Mouse (Mus musculus) spleen, adult 18-20 months (tissue): ENCODE results near the gene Hal.

Experiments
- DNase-seq, 2 experiments: peaks; one replicate each; pipeline ENCODE4 v3.0.0; 2022; ENCODE audit warnings: mixed read lengths in 2 of 2

Hal gene

GRCm38 (mm10) chr10:93488066-93488827 is at the start of gene Hal:
Gene Hal (plus strand): TSS chr10:93488768.
- no peak for DNase-seq

- DNase-seq, result no peak
Observed at GRCm38 (mm10) chr10:93441501-93441900, 47.1 kb upstream of the Hal start.

- DNase-seq, result no peak
Observed at GRCm38 (mm10) chr10:93442183-93442582, 46.4 kb upstream of the Hal start.

- DNase-seq, result no peak
Observed at GRCm38 (mm10) chr10:93444407-93444806, 44.2 kb upstream of the Hal start.

GRCm38 (mm10) chr10:93447398-93447797 is 41.2 kb upstream of the Hal start:
- no peak for DNase-seq

- no peak for DNase-seq
Observed at GRCm38 (mm10) chr10:93454652-93455014, 33.9 kb upstream of the Hal start.

GRCm38 (mm10) chr10:93460106-93460505 is 28.5 kb upstream of the Hal start:
- DNase-seq, result no peak

- no peak for DNase-seq
Observed at GRCm38 (mm10) chr10:93462692-93463382, 25.7 kb upstream of the Hal start.

GRCm38 (mm10) chr10:93463611-93464010 is 25.0 kb upstream of the Hal start:
- DNase-seq, result no peak

GRCm38 (mm10) chr10:93467259-93467658 is 21.3 kb upstream of the Hal start:
- DNase-seq, result no peak

GRCm38 (mm10) chr10:93467791-93468190 is 20.8 kb upstream of the Hal start:
- DNase-seq, result no peak

GRCm38 (mm10) chr10:93471415-93471814 is 17.2 kb upstream of the Hal start:
- DNase-seq, result peak; percentile 66 to 84

- no peak for DNase-seq
Observed at GRCm38 (mm10) chr10:93484511-93484910, 4.1 kb upstream of the Hal start.

- peak in 1 of 2 experiments; percentile 40 for DNase-seq
Observed at GRCm38 (mm10) chr10:93485055-93485691, 3.4 kb upstream of the Hal start.

- no peak for DNase-seq
Observed at GRCm38 (mm10) chr10:93486622-93487021, 1.9 kb upstream of the Hal start.

GRCm38 (mm10) chr10:93488828-93489226 is 259 bp downstream of the Hal start:
- DNase-seq, result no peak

- no peak for DNase-seq
Observed at GRCm38 (mm10) chr10:93490451-93490850, 1.9 kb downstream of the Hal start.

- DNase-seq, result no peak
Observed at GRCm38 (mm10) chr10:93500864-93501263, 12.3 kb downstream of the Hal start.

GRCm38 (mm10) chr10:93501346-93501745 is 12.8 kb downstream of the Hal start:
- no peak for DNase-seq

GRCm38 (mm10) chr10:93508383-93508970 is 19.9 kb downstream of the Hal start:
- no peak for DNase-seq

GRCm38 (mm10) chr10:93509532-93510153 is 21.1 kb downstream of the Hal start:
- DNase-seq, result no peak

- DNase-seq, result no peak
Observed at GRCm38 (mm10) chr10:93515419-93515818, 26.9 kb downstream of the Hal start.

GRCm38 (mm10) chr10:93515927-93516326 is 27.4 kb downstream of the Hal start:
- no peak for DNase-seq
